Mouse (Mus musculus): Measurements from ENCODE around the gene Npy5r. TPM values are rescaled to one million over a fixed set of nuclear protein-coding genes. Genes with fewer than 3 reads are reported as not detected.

Npy5r gene
- not detected for total RNA-seq (2023)

GRCm38 (mm10) chr8:66687511-66688329, at the start of gene Npy5r:
TSS of gene Npy5r (minus strand) at chr8:66688128.

GRCm38 (mm10) chr8:66696970-66697843, 9.3 kb upstream of the Npy5r start, which contains the start of gene Npy1r:
TSS of gene Npy1r (plus strand) at chr8:66697192.

Other genes with a start within 250 kb of the Npy5r start
- 1 to 10 TPM; 4.6 to 7.0 TPM for gene Tma16, start 201.6 kb downstream of the Npy5r start, total RNA-seq (2023)
- gene Tktl2, start 176.4 kb downstream of the Npy5r start, total RNA-seq (2023) = not detected
- not detected for gene Npy1r, start 9.1 kb upstream of the Npy5r start, total RNA-seq (2023)
- gene Naf1, start 172.1 kb upstream of the Npy5r start, total RNA-seq (2023) = 10 to 100 TPM; 10.4 to 10.7 TPM